Mouse (Mus musculus): Measurements from ENCODE around the gene Syt11.

The Syt11 gene

DNA sequence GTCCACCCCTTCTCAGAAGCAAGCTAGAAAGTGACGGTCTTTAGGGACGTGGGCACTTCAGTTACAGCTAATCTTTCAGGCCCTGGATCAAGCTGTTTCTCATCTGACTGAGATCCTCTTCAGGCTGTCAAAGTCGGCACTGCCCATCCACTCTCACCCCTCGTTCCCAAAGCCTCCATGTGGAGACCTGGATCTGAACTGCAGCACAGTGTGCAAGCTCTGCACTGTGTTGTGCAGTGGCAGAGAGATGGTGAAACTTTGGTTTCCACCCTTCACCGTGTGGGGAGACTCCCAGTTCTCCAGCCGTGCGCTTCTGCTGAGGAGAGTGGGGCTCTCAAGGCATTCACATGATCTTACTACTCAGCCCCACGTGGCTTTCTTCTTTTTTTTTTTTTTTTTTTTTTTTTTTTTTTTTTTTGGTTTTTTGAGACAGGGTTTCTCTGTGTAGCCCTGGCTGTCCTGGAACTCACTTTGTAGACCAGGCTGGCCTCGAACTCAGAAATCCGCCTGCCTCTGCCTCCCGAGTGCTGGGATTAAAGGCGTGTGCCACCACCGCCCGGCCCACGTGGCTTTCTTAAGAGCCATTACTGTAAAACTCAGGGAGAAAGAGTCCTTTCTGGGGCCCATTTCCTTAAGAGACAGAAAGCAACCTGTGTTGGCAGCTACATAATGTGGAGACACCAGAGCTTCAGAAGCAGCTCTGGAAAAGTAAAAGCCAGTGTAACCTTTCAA, 28.7 kb downstream of the Syt11 start:
- in situ Hi-C loops (cut with MboI; ENCODE audit: low pct_unique_long_range_greater_than_20kb in 1 of 2, low sequenced_read_pairs in 2 of 2, unreplicated experiment in 1 of 2), result no loop called here

- in situ Hi-C loops (cut with MboI; ENCODE audit: low pct_unique_long_range_greater_than_20kb in 1 of 2, low sequenced_read_pairs in 2 of 2, unreplicated experiment in 1 of 2), result no loop called here
Measured at GRCm38 (mm10) chr3:88745534-88745933, 29.4 kb downstream of the Syt11 start.

DNA sequence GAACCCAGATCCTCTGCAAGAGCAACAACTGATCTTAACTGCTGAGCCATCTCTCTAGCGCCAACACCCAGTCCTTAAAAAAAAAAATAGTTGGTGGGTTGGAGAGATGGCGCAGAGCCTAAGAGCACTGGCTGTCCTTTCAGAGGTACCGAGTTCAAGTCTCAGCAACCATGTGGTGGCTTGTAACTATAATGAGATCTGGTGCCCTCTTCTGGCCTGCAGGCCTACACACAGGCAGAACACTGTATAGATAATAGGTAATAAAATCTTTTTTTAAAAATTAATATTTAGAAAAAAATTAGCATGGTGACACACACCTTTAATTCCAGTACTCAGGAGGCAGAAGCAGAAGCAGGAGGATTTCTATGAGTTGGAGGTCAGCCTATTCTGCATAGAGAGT, 34.8 kb downstream of the Syt11 start:
- in situ Hi-C loops (cut with MboI; ENCODE audit: low pct_unique_long_range_greater_than_20kb in 1 of 2, low sequenced_read_pairs in 2 of 2, unreplicated experiment in 1 of 2), result no loop called here

DNA sequence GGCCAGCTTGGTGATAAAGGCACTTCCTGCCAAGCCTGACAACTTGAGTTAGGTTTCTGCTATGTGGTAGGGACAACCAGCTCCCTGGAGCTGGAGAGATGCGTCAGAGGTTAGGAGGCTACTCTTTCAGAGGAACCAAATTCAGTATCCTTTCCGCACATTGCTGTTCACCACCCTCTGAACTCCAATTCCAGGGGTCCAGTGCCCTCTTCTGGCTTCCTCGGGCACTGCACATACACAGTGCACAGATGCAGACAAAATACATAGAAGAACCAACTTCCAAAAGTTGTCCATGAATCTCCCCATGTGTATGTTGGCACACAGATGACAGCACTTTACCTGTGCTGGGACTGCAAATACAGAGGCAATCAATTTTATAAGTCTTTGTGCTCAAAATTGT, 36.3 kb downstream of the Syt11 start:
- in situ Hi-C loops (cut with MboI; ENCODE audit: low pct_unique_long_range_greater_than_20kb in 1 of 2, low sequenced_read_pairs in 2 of 2, unreplicated experiment in 1 of 2), result no loop called here

DNA sequence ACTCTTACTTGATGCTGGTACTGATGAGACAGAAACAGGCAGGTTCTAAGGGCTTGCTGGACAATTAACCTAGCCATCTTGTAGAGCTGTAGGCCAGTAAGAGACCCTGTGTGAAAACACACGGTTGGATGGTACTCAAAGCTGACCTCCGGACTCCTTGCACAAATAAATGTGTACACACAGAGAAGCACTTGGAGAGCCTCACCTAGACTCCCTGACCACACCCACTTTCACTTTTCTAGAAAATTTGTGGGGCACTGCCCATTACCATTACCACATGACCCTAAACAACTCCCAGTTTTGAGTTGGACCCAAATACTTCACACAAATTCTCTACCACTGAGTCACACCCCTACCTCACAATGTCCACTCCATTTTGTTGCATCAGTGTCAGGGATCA, 38.4 kb downstream of the Syt11 start:
- in situ Hi-C loops (cut with MboI; ENCODE audit: low pct_unique_long_range_greater_than_20kb in 1 of 2, low sequenced_read_pairs in 2 of 2, unreplicated experiment in 1 of 2), result no loop called here

DNA sequence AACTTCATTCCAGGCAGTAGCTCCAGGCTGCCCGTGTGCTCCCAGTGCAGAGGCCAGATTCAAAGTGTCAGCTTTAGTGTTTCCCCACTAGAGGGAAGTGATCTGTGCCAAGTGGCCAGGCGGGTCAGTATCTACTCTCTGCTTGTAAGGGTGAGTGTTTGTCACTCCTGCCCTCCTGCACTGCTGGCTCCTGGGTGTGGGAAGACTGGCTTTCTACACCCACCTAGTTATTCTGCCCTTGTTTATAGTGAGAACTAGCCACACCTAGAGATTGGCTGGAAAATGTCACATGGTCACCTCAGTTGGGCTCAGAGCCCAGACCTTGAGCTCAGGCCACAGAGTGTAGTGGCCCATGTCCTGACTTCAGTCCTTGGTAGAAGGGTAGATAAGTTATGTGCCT, 55.9 kb downstream of the Syt11 start:
- in situ Hi-C loops (cut with MboI; ENCODE audit: low pct_unique_long_range_greater_than_20kb in 1 of 2, low sequenced_read_pairs in 2 of 2, unreplicated experiment in 1 of 2), result loop anchor here (10.0 to 25.0 kb wide), 2 partner anchors 404 to 1318 kb away; no protein-coding TSS in a partner anchor

GRCm38 (mm10) chr3:88717831-88718230, 57.1 kb downstream of the Syt11 start:
- in situ Hi-C loops (cut with MboI; ENCODE audit: low pct_unique_long_range_greater_than_20kb in 1 of 2, low sequenced_read_pairs in 2 of 2, unreplicated experiment in 1 of 2), result loop anchor here (10.0 to 25.0 kb wide), 2 partner anchors 403 to 1319 kb away; no protein-coding TSS in a partner anchor

DNA sequence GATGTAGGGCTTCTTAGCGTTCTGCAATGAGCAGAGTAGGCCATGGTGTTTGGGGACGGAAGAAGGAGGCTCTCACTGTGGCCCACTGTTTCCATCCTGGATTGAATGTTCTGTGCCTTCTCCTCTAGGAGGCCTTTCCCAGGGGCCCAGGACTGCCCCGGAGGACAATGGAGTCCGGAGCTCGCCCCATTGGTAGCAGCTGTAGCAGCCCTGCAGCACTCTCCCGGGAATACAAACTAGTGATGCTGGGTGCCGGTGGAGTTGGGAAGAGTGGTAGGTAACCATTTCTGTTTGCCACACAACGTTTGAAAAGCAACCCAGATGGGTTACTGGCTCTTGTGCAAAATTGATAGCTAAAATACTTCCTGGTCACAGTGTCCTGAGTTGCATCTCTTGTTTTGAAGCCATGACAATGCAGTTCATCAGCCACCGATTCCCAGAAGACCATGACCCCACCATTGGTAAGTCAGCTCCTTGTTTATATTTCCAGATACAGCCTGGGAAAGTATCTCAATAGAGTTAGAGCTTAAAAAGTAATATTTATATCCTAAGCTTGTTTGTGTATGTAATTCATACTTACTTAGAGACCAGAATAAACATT, 57.7 kb downstream of the Syt11 start:
- in situ Hi-C loops (cut with MboI; ENCODE audit: low pct_unique_long_range_greater_than_20kb in 1 of 2, low sequenced_read_pairs in 2 of 2, unreplicated experiment in 1 of 2), result loop anchor here (10.0 to 25.0 kb wide), 2 partner anchors 402 to 1320 kb away; no protein-coding TSS in a partner anchor

DNA sequence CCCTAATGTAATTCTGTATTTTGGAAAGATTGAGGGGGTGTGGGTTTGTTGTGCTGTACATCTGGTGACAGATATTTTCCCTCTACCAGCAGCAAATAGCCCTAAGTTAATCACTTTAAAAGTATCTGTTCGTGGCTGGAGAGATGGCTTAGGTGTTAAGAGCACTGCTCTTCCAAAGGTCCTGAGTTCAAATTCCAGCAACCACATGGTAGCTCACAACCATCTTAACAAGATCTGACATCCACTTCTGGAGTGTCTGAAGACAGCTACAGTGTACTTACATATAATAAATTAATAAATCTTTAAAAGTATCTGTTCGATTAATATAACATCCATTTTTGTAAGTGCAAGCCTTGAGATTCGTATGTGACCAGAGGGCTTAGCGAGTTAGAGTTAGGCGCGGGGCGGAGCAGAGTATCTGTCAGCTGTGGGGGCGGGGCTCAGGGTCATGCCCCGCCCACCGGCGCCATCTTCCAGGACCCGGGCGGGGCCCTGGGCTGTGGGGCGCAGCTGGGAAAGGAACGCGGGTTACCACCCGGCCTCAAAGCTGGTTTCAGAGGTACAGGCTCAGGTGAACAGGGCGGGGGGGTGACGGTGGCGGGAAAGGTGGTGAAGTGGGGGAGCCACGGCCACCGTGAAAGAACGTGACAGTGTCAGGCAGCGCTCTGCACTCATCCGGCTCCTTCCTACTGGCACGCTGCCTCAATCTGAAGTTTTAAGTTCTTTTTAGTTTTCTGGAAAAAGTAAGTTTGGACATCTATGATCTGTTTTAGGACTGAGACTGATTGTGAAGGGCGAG, 58.4 kb downstream of the Syt11 start, which contains the start of gene Rit1:
Rit1 (plus strand) TSS at position 440 of the 799 bp plus-strand sequence.
- in situ Hi-C loops (cut with MboI; ENCODE audit: low pct_unique_long_range_greater_than_20kb in 1 of 2, low sequenced_read_pairs in 2 of 2, unreplicated experiment in 1 of 2), result loop anchor here (10.0 to 25.0 kb wide), 2 partner anchors 402 to 1321 kb away; no protein-coding TSS in a partner anchor

DNA sequence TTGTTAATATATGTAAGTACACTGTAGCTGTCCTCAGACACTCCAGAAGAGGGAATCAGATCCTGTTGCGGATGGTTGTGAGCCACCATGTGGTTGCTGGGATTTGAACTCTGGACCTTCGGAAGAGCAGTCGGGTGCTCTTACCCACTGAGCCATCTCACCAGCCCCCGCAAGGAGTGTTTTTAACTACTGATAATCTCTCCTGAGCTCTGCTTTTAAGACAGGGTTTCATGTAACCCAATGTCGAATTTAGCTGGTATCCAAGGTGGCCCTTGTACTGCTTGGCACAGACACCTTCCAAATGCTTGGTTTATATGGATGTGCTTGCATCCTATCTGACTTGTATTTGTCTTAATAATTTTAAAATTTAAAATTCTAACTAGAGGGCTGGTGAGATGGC, 59.2 kb downstream of the Syt11 start:
- in situ Hi-C loops (cut with MboI; ENCODE audit: low pct_unique_long_range_greater_than_20kb in 1 of 2, low sequenced_read_pairs in 2 of 2, unreplicated experiment in 1 of 2), result loop anchor here (10.0 to 25.0 kb wide), 2 partner anchors 401 to 1322 kb away; no protein-coding TSS in a partner anchor

DNA sequence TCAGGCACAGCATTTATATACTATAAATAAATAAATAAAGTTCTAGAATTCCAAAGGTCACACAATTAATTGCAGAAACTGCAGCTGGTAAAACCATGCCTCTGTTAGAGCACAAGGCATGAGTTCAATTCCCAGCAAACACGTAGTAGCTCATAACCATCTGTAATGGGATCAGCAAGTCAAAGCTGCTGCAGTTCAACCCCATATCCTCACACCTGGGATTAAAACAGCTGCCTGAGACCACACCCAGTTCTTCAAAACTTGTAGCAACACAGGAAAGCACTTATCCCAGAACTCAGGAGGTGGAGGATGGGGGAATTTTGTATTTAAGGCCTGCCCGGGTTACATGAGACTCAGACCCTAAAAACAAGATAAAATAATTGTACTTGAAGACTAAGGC, 60.2 kb downstream of the Syt11 start:
- in situ Hi-C loops (cut with MboI; ENCODE audit: low pct_unique_long_range_greater_than_20kb in 1 of 2, low sequenced_read_pairs in 2 of 2, unreplicated experiment in 1 of 2), result loop anchor here (10.0 to 25.0 kb wide), 2 partner anchors 400 to 1323 kb away; no protein-coding TSS in a partner anchor

- in situ Hi-C loops (cut with MboI; ENCODE audit: low pct_unique_long_range_greater_than_20kb in 1 of 2, low sequenced_read_pairs in 2 of 2, unreplicated experiment in 1 of 2), result loop anchor here (10.0 to 25.0 kb wide), 2 partner anchors 399 to 1324 kb away; no protein-coding TSS in a partner anchor
Measured at GRCm38 (mm10) chr3:88713709-88714108, 61.3 kb downstream of the Syt11 start.

- in situ Hi-C loops (cut with MboI; ENCODE audit: low pct_unique_long_range_greater_than_20kb in 1 of 2, low sequenced_read_pairs in 2 of 2, unreplicated experiment in 1 of 2), result loop anchor here in 1 of 2 experiments (10.0 to 25.0 kb wide), 2 partner anchors 386 to 1336 kb away; no protein-coding TSS in a partner anchor
Measured at GRCm38 (mm10) chr3:88701222-88701621, 73.7 kb downstream of the Syt11 start.

- in situ Hi-C loops (cut with MboI; ENCODE audit: low pct_unique_long_range_greater_than_20kb in 1 of 2, low sequenced_read_pairs in 2 of 2, unreplicated experiment in 1 of 2), result loop anchor here in 1 of 2 experiments (10.0 to 25.0 kb wide), 2 partner anchors 385 to 1337 kb away; no protein-coding TSS in a partner anchor
Measured at GRCm38 (mm10) chr3:88700247-88700646, 74.7 kb downstream of the Syt11 start.

- in situ Hi-C loops (cut with MboI; ENCODE audit: low pct_unique_long_range_greater_than_20kb in 1 of 2, low sequenced_read_pairs in 2 of 2, unreplicated experiment in 1 of 2), result no loop called here
Measured at GRCm38 (mm10) chr3:88698834-88699233, 76.1 kb downstream of the Syt11 start.

DNA sequence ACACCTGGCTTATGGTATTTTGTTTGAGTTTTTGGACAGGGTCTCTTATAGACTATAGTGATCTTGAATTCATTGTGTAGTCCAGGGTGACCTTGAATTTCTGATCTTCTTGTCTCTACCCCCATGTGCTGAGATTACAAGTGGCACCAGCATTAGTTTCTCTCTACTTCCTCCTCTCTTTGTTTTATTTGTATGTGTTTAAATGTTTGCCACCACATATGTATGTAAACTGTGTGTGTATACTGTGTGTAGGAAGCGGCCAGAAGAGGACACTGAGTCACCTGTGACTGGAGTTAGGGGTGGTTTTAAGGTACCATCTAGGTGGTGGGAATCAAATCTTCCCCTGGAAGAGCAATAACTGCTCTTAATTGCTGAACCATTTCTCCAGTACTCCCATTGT, 76.9 kb downstream of the Syt11 start:
- in situ Hi-C loops (cut with MboI; ENCODE audit: low pct_unique_long_range_greater_than_20kb in 1 of 2, low sequenced_read_pairs in 2 of 2, unreplicated experiment in 1 of 2), result no loop called here

- in situ Hi-C loops (cut with MboI; ENCODE audit: low pct_unique_long_range_greater_than_20kb in 1 of 2, low sequenced_read_pairs in 2 of 2, unreplicated experiment in 1 of 2), result no loop called here
Measured at GRCm38 (mm10) chr3:88695545-88695944, 79.4 kb downstream of the Syt11 start.

Measured in mouse embryonic stem cell (cell line).